Comparison of ENCODE assay signal across 30 mouse cellular contexts in genomic region chr12:107903949-107904348, GRCm38 (mm10).
A peak's percentile ranks its signal among the peaks of the same experiment; 100 is the strongest.
DNase-seq lines count a peak whose midpoint lies in the region; ATAC-seq and TF ChIP-seq lines count a peak whose summit lies in the region.
"Had no signal": no experiment of that assay in that cellular context is flagged by ENCODE, and none has a peak within 500 bp of the region (broad histone marks: within the 10 kb centered on the region; RNA-seq: fewer than 3 reads in every experiment).

No protein-coding gene starts in this region.

- no peak for DNase-seq in frontal cortex, postnatal 25 days (ENCODE audit: low spot score in 2 of 2)
- DNase-seq in kidney, postnatal 4 days: peak; percentile 31 to 47
- no peak for DNase-seq in kidney, postnatal 10 days
- DNase-seq in neural tube, embryonic 10.5 days (ENCODE audit: extremely low spot score, low spot score): no peak
- peak; percentile 48 for DNase-seq in brain, adult 2 months (ENCODE audit: low read depth, low spot score)
- DNase-seq in midbrain, postnatal 0 days (ENCODE audit: low spot score): no peak
- DNase-seq: adrenal gland, postnatal 10 days; adrenal gland, postnatal 36 days; cerebellum, adult 11 months; cerebellum, adult 2 months; cerebellum, postnatal 10 days; cerebellum, postnatal 36 days; embryo, embryonic 11 days; gastrocnemius, adult 2 months; gastrocnemius, postnatal 14 days; heart, adult 18-20 months; heart, postnatal 10 days; heart, postnatal 36 days had no signal

- no peaks in the 10 kb centered on the region for H3K27me3 ChIP-seq in neural tube, embryonic 13.5 days
- H3K27me3 ChIP-seq in midbrain, postnatal 0 days (ENCODE audit: insufficient read depth, low read length): no peaks in the 10 kb centered on the region
- H3K27me3 ChIP-seq: embryonic facial prominence, embryonic 13.5 days; forebrain, embryonic 12.5 days; forebrain, embryonic 15.5 days; heart, embryonic 15.5 days had no signal

- 40% methylated on average over 9 of the region's 9 CpGs for WGBS in neural tube, embryonic 13.5 days
- WGBS in midbrain, postnatal 0 days: 28% methylated on average over 9 of the region's 9 CpGs

- ATAC-seq in frontal cortex, adult (ENCODE audit: low TSS enrichment): peak; percentile 79
- ATAC-seq in neural tube, embryonic 13.5 days (ENCODE audit: low read depth): no peak
- no peak for ATAC-seq in midbrain, postnatal 0 days (ENCODE audit: low FRiP score)
- ATAC-seq: forebrain, embryonic 15.5 days; hindbrain, postnatal 0 days; inflammation-experienced regulatory T-cells, adult 6 months had no signal

- no peak overlapping the region for H3K9ac ChIP-seq in neural tube, embryonic 13.5 days
- no peak overlapping the region for H3K9ac ChIP-seq in midbrain, postnatal 0 days (replicated peaks; ENCODE audit: low read length, poor library complexity, severe bottlenecking)
- H3K9ac ChIP-seq: embryonic facial prominence, embryonic 13.5 days; forebrain, embryonic 12.5 days; forebrain, embryonic 15.5 days; heart, embryonic 12.5 days; heart, embryonic 15.5 days; hindbrain, embryonic 14.5 days had no signal

- no peak for TF ChIP-seq CTCF in midbrain, postnatal 0 days (IDR thresholded peaks at IDR 0.05)

- no peak overlapping the region for H3K4me3 ChIP-seq in neural tube, embryonic 13.5 days
- H3K4me3 ChIP-seq in midbrain, postnatal 0 days (ENCODE audit: low read depth, low read length): no peak overlapping the region
- H3K4me3 ChIP-seq: embryonic facial prominence, embryonic 10.5 days; embryonic facial prominence, embryonic 13.5 days; erythroblast, embryonic 14.5 days; forebrain, embryonic 12.5 days; forebrain, embryonic 15.5 days; gastrocnemius, adult 2 months; heart, embryonic 12.5 days; heart, embryonic 15.5 days had no signal

- H3K4me2 ChIP-seq in neural tube, embryonic 13.5 days: no peak overlapping the region
- H3K4me2 ChIP-seq in midbrain, postnatal 0 days (ENCODE audit: low read depth, low read length, poor library complexity, severe bottlenecking): no peak overlapping the region
- H3K4me2 ChIP-seq: embryonic facial prominence, embryonic 13.5 days; forebrain, embryonic 12.5 days; forebrain, embryonic 15.5 days; heart, embryonic 12.5 days; heart, embryonic 15.5 days; hindbrain, embryonic 14.5 days had no signal

- 0 out of 2 replicates have a peak, but pooled peaks cover 4% of the 10 kb centered on the region for H3K9me3 ChIP-seq in neural tube, embryonic 13.5 days
- no peaks in the 10 kb centered on the region for H3K9me3 ChIP-seq in midbrain, postnatal 0 days (ENCODE audit: low read length)
- H3K9me3 ChIP-seq: forebrain, embryonic 15.5 days; heart, embryonic 15.5 days had no signal

- no peaks in the 10 kb centered on the region for H3K36me3 ChIP-seq in neural tube, embryonic 13.5 days
- no peaks in the 10 kb centered on the region for H3K36me3 ChIP-seq in midbrain, postnatal 0 days (ENCODE audit: insufficient read depth, low read length)
- H3K36me3 ChIP-seq: embryonic facial prominence, embryonic 10.5 days; embryonic facial prominence, embryonic 13.5 days; forebrain, embryonic 12.5 days; forebrain, embryonic 15.5 days; heart, embryonic 12.5 days; heart, embryonic 15.5 days had no signal

- no peaks in the 10 kb centered on the region; the same call in none of the 2 replicates for H3K4me1 ChIP-seq in neural tube, embryonic 13.5 days (replicated peaks)
- H3K4me1 ChIP-seq in midbrain, postnatal 0 days (ENCODE audit: insufficient read depth, low read length): no peaks in the 10 kb centered on the region
- H3K4me1 ChIP-seq: forebrain, embryonic 12.5 days; forebrain, embryonic 15.5 days; heart, embryonic 12.5 days; heart, embryonic 15.5 days had no signal

- H3K27ac ChIP-seq in neural tube, embryonic 13.5 days (replicated peaks): peak overlapping the region; percentile 33; the same call in 1 of the 2 replicates
- no peak overlapping the region for H3K27ac ChIP-seq in midbrain, postnatal 0 days (ENCODE audit: low read depth, low read length)
- H3K27ac ChIP-seq: embryonic facial prominence, embryonic 13.5 days; forebrain, embryonic 12.5 days; forebrain, embryonic 15.5 days; gastrocnemius, adult 2 months; heart, embryonic 15.5 days; hindbrain, embryonic 14.5 days; hindbrain, postnatal 0 days had no signal

Comparison
In these comparisons a context has a peak if more than half of its experiments do, and no peak if none do; other contexts are left out.
1. DNase-seq: peak in kidney, postnatal 4 days (2 of 2) and brain, adult 2 months (single experiment); none in frontal cortex, postnatal 25 days (0 of 2), kidney, postnatal 10 days (single experiment), neural tube, embryonic 10.5 days (single experiment) and midbrain, postnatal 0 days (single experiment).